Mouse (Mus musculus) MEL (cell line): Measurements from ENCODE around the gene Usp19.

Experiments used
- CHD2 ChIP-seq: IDR thresholded peaks from 2 replicates; pipeline ENCODE4 v1.6.1; 2011; ENCODE audit warnings: low read length, improper control_type of control experiment
- CTCF ChIP-seq, 3 experiments: IDR thresholded peaks in 2 of 3; conservative IDR thresholded peaks in 1 of 3; 2 replicates each; pipeline ENCODE4 v1.5.1; 2011 to 2012; ENCODE audit warnings: low read length in 3 of 3, low read depth in 2 of 3, mild to moderate bottlenecking in 2 of 3, improper control_type of control experiment in 1 of 3, inconsistent platforms in 1 of 3, mixed read lengths in 1 of 3, moderate library complexity in 1 of 3; ENCODE audit not compliant: control insufficient read depth in 1 of 3, insufficient read depth in 1 of 3, poor library complexity in 1 of 3, severe bottlenecking in 1 of 3
- EP300 ChIP-seq, 2 experiments: IDR thresholded peaks; 2 replicates each; pipeline ENCODE4 v1.6.1; 2011; ENCODE audit warnings: improper control_type of control experiment in 2 of 2, low read length in 2 of 2, low read depth in 1 of 2, mild to moderate bottlenecking in 1 of 2
- GATA1 ChIP-seq: IDR thresholded peaks from 2 replicates; pipeline ENCODE4 v1.6.1; 2011; ENCODE audit warnings: low read depth, low read length, improper control_type of control experiment
- MAX ChIP-seq: IDR thresholded peaks from 2 replicates; pipeline ENCODE4 v1.6.1; 2011; ENCODE audit warnings: low read length, improper control_type of control experiment
- POLR2A ChIP-seq, 2 experiments: IDR thresholded peaks; 2 replicates each; pipeline ENCODE4 v1.6.1; 2011 to 2012; ENCODE audit warnings: low read length in 2 of 2, mild to moderate bottlenecking in 2 of 2, control low read depth in 1 of 2, improper control_type of control experiment in 1 of 2, low read depth in 1 of 2, moderate library complexity in 1 of 2; ENCODE audit not compliant: control insufficient read depth in 1 of 2, insufficient read depth in 1 of 2, poor library complexity in 1 of 2
- POLR2AphosphoS5 ChIP-seq: IDR thresholded peaks from 2 replicates; pipeline ENCODE4 v1.6.1; 2012; ENCODE audit warnings: low read depth, borderline replicate concordance, mild to moderate bottlenecking, inconsistent platforms, low read length, moderate library complexity, mixed read lengths
- SMC3 ChIP-seq: IDR thresholded peaks from 2 replicates; pipeline ENCODE4 v1.6.1; 2011; ENCODE audit warnings: low read depth, low read length, improper control_type of control experiment
- TBP ChIP-seq: IDR thresholded peaks from 2 replicates; pipeline ENCODE4 v1.8.0; 2011; ENCODE audit warnings: low read depth, low read length, improper control_type of control experiment

DNA sequence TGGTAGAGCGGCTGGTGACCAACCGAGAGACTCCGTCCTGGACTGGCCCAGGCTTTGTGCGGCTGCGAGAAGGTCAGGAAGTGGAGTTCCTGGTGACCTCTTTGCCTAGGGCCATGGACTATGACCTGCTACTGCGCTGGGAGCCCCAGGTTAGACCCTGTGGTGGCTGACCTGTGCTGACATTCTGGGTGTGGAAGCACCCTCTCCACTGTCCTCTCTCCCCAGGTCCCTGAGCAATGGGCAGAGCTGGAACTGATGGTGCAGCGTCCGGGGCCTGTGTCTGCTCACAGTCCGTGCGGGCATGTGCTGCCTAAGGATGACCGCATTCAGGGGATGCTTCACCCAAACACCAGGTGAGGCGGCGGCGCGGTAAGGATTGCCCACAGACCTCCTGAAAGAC lies 6.4 kb upstream of the Usp19 start:
- no peak for TF ChIP-seq CHD2
- TF ChIP-seq CTCF (IDR thresholded peaks at IDR 0.05 in 2 of 3, conservative IDR thresholded peaks at IDR 0.05 in 1 of 3; ENCODE audit: control insufficient read depth in 1 of 3, insufficient read depth in 1 of 3, low read depth in 2 of 3, low read length in 3 of 3, poor library complexity in 1 of 3, severe bottlenecking in 1 of 3) = no peak
- TF ChIP-seq POLR2AphosphoS5 = no peak
- no peak for TF ChIP-seq TBP
- TF ChIP-seq GATA1 = no peak
- no peak for TF ChIP-seq MAX
- no peak for TF ChIP-seq EP300 (IDR thresholded peaks at IDR 0.05; ENCODE audit: low read depth in 1 of 2, low read length in 2 of 2)
- TF ChIP-seq SMC3 = no peak
- TF ChIP-seq POLR2A (IDR thresholded peaks at IDR 0.05; ENCODE audit: control insufficient read depth in 1 of 2, insufficient read depth in 1 of 2, low read depth in 1 of 2, low read length in 2 of 2, poor library complexity in 1 of 2) = no peak
